Mouse (Mus musculus): ENCODE results near the gene Elane. TPM values are rescaled to one million over a fixed set of nuclear protein-coding genes. Genes with fewer than 3 reads are reported as not detected.

Elane gene
- polyA plus RNA-seq, 1 experiment: 3.7 TPM

GRCm38 (mm10) chr10:79936284-79936910 is 50.4 kb downstream of the Elane start:
- no peaks in the 10 kb centered on the region for H3K36me3 ChIP-seq (ENCODE audit: control insufficient read depth, insufficient read depth, low read length)
- H3K27ac ChIP-seq (ENCODE audit: control insufficient read depth, insufficient read depth, low read length): no peak overlapping the region
- no peaks in the 10 kb centered on the region for H3K27me3 ChIP-seq (ENCODE audit: control insufficient read depth, insufficient read depth, low read length)
- WGBS: 25% methylated on average over 10 of the region's 10 CpGs
- H3K4me1 ChIP-seq (replicated peaks; ENCODE audit: control insufficient read depth, insufficient read depth, low read length): peaks cover 16% of the 10 kb centered on the region
- no peak overlapping the region for H3K4me3 ChIP-seq (ENCODE audit: control insufficient read depth, insufficient read depth, low read length)
- TF ChIP-seq CTCF (IDR thresholded peaks at IDR 0.05; ENCODE audit: borderline replicate concordance, control insufficient read depth, extremely low read depth, insufficient read depth, low read length, poor library complexity) (no peak), POLR2A (IDR thresholded peaks at IDR 0.05; ENCODE audit: control insufficient read depth, extremely low read depth, insufficient read depth, low read length, poor library complexity) (no peak)
- no peak for DNase-seq

GRCm38 (mm10) chr10:79936911-79937441 is 50.9 kb downstream of the Elane start:
- no peaks in the 10 kb centered on the region for H3K27me3 ChIP-seq (ENCODE audit: control insufficient read depth, insufficient read depth, low read length)
- no peak overlapping the region for H3K4me3 ChIP-seq (ENCODE audit: control insufficient read depth, insufficient read depth, low read length)
- peak; percentile 58 for DNase-seq
- H3K27ac ChIP-seq (ENCODE audit: control insufficient read depth, insufficient read depth, low read length): no peak overlapping the region
- H3K36me3 ChIP-seq (ENCODE audit: control insufficient read depth, insufficient read depth, low read length): no peaks in the 10 kb centered on the region
- TF ChIP-seq CTCF (IDR thresholded peaks at IDR 0.05; ENCODE audit: borderline replicate concordance, control insufficient read depth, extremely low read depth, insufficient read depth, low read length, poor library complexity) (no peak), POLR2A (IDR thresholded peaks at IDR 0.05; ENCODE audit: control insufficient read depth, extremely low read depth, insufficient read depth, low read length, poor library complexity) (no peak)
- 2% methylated on average over 27 of the region's 27 CpGs for WGBS
- H3K4me1 ChIP-seq (replicated peaks; ENCODE audit: control insufficient read depth, insufficient read depth, low read length): peaks cover 16% of the 10 kb centered on the region

Other genes with a start within 250 kb of the Elane start
- 1.2 TPM in 2 replicates for gene Shc2, start 248.3 kb upstream of the Elane start, polyA plus RNA-seq (2012; rRNA removed)
- gene Odf3l2, start 240.5 kb upstream of the Elane start, polyA plus RNA-seq (2012; rRNA removed): 0.18 and 0.23 TPM in 2 replicates
- 2.9 and 4.0 TPM in 2 replicates for gene Madcam1, start 221.7 kb upstream of the Elane start, polyA plus RNA-seq (2012; rRNA removed)
- gene Tpgs1, start 216.9 kb upstream of the Elane start, polyA plus RNA-seq (2012; rRNA removed): 92.1 and 92.3 TPM in 2 replicates
- 309 and 321 TPM in 2 replicates for gene Cdc34, start 204.1 kb upstream of the Elane start, polyA plus RNA-seq (2012; rRNA removed)
- 0.57 and 1.2 TPM in 2 replicates for gene Gzmm, start 197.2 kb upstream of the Elane start, polyA plus RNA-seq (2012; rRNA removed)
- gene Bsg, start 181.8 kb upstream of the Elane start, polyA plus RNA-seq (2012; rRNA removed): 345 and 396 TPM in 2 replicates
- gene Hcn2, start 169.6 kb upstream of the Elane start, polyA plus RNA-seq (2012; rRNA removed): 3.1 and 4.7 TPM in 2 replicates
- gene Polrmt, start 139.7 kb upstream of the Elane start, polyA plus RNA-seq (2012; rRNA removed): 104 and 109 TPM in 2 replicates
- gene Fgf22, start 131.2 kb upstream of the Elane start, polyA plus RNA-seq (2012; rRNA removed): not detected in 2 replicates
- gene Rnf126, start 119.3 kb upstream of the Elane start, polyA plus RNA-seq (2012; rRNA removed): 375 and 472 TPM in 2 replicates
- gene Fstl3, start 109.0 kb upstream of the Elane start, polyA plus RNA-seq (2012; rRNA removed): 15.9 and 17.1 TPM in 2 replicates
- 23.4 and 30.1 TPM in 2 replicates for gene Prss57, start 95.3 kb upstream of the Elane start, polyA plus RNA-seq (2012; rRNA removed)
- gene Palm, start 92.7 kb upstream of the Elane start, polyA plus RNA-seq (2012; rRNA removed): 63.7 and 87.8 TPM in 2 replicates
- 6.6 and 6.8 TPM in 2 replicates for gene Misp, start 65.3 kb upstream of the Elane start, polyA plus RNA-seq (2012; rRNA removed)
- 583 and 703 TPM in 2 replicates for gene Ptbp1, start 31.8 kb upstream of the Elane start, polyA plus RNA-seq (2012; rRNA removed)
- gene Prtn3, start 11.8 kb upstream of the Elane start, polyA plus RNA-seq (2012; rRNA removed): 5.3 and 9.2 TPM in 2 replicates
- 1.1 and 1.9 TPM in 2 replicates for gene Plppr3, start 11.6 kb upstream of the Elane start, polyA plus RNA-seq (2012; rRNA removed)
- 1,248 and 1,398 TPM in 2 replicates for gene Cfd, start 4.6 kb downstream of the Elane start, polyA plus RNA-seq (2012; rRNA removed)
- 103 and 121 TPM in 2 replicates for gene Med16, start 22.7 kb downstream of the Elane start, polyA plus RNA-seq (2012; rRNA removed)
- not detected in 2 replicates for gene Gm26602, start 24.6 kb downstream of the Elane start, polyA plus RNA-seq (2012; rRNA removed)
- gene Kiss1r, start 30.7 kb downstream of the Elane start, polyA plus RNA-seq (2012; rRNA removed): 5.8 and 7.5 TPM in 2 replicates
- gene R3hdm4, start 35.0 kb downstream of the Elane start, polyA plus RNA-seq (2012; rRNA removed): 279 and 303 TPM in 2 replicates
- 12.5 and 13.5 TPM in 2 replicates for gene Arid3a, start 40.8 kb downstream of the Elane start, polyA plus RNA-seq (2012; rRNA removed)
- 68.1 and 74.5 TPM in 2 replicates for gene Wdr18, start 73.9 kb downstream of the Elane start, polyA plus RNA-seq (2012; rRNA removed)
- 0.07 and 0.14 TPM in 2 replicates for gene Grin3b, start 84.5 kb downstream of the Elane start, polyA plus RNA-seq (2012; rRNA removed)
- gene Tmem259, start 98.1 kb downstream of the Elane start, polyA plus RNA-seq (2012; rRNA removed): 540 and 566 TPM in 2 replicates
- gene Cnn2, start 102.3 kb downstream of the Elane start, polyA plus RNA-seq (2012; rRNA removed): 239 and 245 TPM in 2 replicates
- 79.5 and 83.5 TPM in 2 replicates for gene Abca7, start 110.2 kb downstream of the Elane start, polyA plus RNA-seq (2012; rRNA removed)
- 1,362 and 1,504 TPM in 2 replicates for gene Arhgap45, start 130.4 kb downstream of the Elane start, polyA plus RNA-seq (2012; rRNA removed)
- gene Polr2e, start 153.5 kb downstream of the Elane start, polyA plus RNA-seq (2012; rRNA removed): 211 and 226 TPM in 2 replicates
- gene Gpx4, start 160.9 kb downstream of the Elane start, polyA plus RNA-seq (2012; rRNA removed): 517 and 598 TPM in 2 replicates
- gene Sbno2, start 219.3 kb downstream of the Elane start, polyA plus RNA-seq (2012; rRNA removed): 127 and 138 TPM in 2 replicates
- gene Stk11, start 229.6 kb downstream of the Elane start, polyA plus RNA-seq (2012; rRNA removed): 265 and 270 TPM in 2 replicates